Mouse (Mus musculus) kidney, embryonic 16.5 days (tissue): Measurements from ENCODE around the gene Fer. TPM values are rescaled to one million over a fixed set of nuclear protein-coding genes. Genes with fewer than 3 reads are reported as not detected.

ENCODE experiments used
- ATAC-seq: fragments of 200-750 bp; cut with Nextera tagmentation; 2 replicates; pipeline ENCODE4 v1.8.0; 2017; ENCODE audit warnings: moderate TSS enrichment; ENCODE audit not compliant: low FRiP score, low TSS enrichment
- H3K27ac ChIP-seq: fragments of 300-500 bp; sonication (generic); 2 replicates; pipeline ENCODE4 v1.5.1; 2014; ENCODE audit warnings: low read length
- H3K27me3 ChIP-seq: fragments of 300-500 bp; sonication (generic); 2 replicates; pipeline ENCODE4 v1.6.1; 2014; ENCODE audit warnings: low read length, control low read depth, mixed read lengths; ENCODE audit not compliant: insufficient read depth
- H3K36me3 ChIP-seq: fragments of 300-500 bp; sonication (generic); 2 replicates; pipeline ENCODE4 v1.6.1; 2014; ENCODE audit warnings: low read length, control low read depth, mixed read lengths; ENCODE audit not compliant: insufficient read depth
- H3K4me1 ChIP-seq: fragments of 300-500 bp; sonication (generic); 2 replicates; pipeline ENCODE4 v1.6.1; 2014; ENCODE audit warnings: low read length, control low read depth, mixed read lengths; ENCODE audit not compliant: insufficient read depth
- H3K4me2 ChIP-seq: fragments of 300-500 bp; sonication (generic); replicated peaks from 2 replicates; pipeline ENCODE4 v1.6.1; 2014; ENCODE audit warnings: low read depth, low read length
- H3K4me3 ChIP-seq: fragments of 300-500 bp; sonication (generic); 2 replicates; pipeline ENCODE4 v1.5.1; 2014; ENCODE audit warnings: mild to moderate bottlenecking, low read length
- H3K9ac ChIP-seq: fragments of 300-500 bp; sonication (generic); replicated peaks from 2 replicates; pipeline ENCODE4 v1.6.1; 2014; ENCODE audit warnings: low read length
- H3K9me3 ChIP-seq: fragments of 300-500 bp; sonication (generic); 2 replicates; pipeline ENCODE4 v1.6.1; 2016; ENCODE audit warnings: low read length, control low read depth
- WGBS: fragments of 180-500 bp; shearing (Covaris S2); extraction: QIAGEN DNeasy Blood & Tissue Kit; methylation state at CpG from one replicate; pipeline ENCODE4 v1.1.7; 2014; 5-methylcytosine and 5-hydroxymethylcytosine counted together
- polyA plus RNA-seq: library from polyadenylated mRNA; unstranded; fragments of >200 nt; fragmentation: Nextera tagmentation; extraction: Ambion mirVana; gene quantifications from 2 replicates; pipeline ENCODE4 v1.2.1, GENCODE M21; 2015

The Fer gene
- polyA plus RNA-seq, result 35.1 and 36.1 TPM in 2 replicates

GRCm38 (mm10) chr17:63863012-63863630 lies at the start of gene Fer:
Gene Fer, plus strand, starts transcription at chr17:63863062.
- Histone ChIP-seq H3K27ac (peak within 1 kb of the TSS; percentile 72), H3K9me3 (no peaks in the 10 kb centered on the region), H3K9ac (peak within 1 kb of the TSS; percentile 90), H3K4me2 (peak within 1 kb of the TSS; percentile 93), H3K27me3 (no peaks in the 10 kb centered on the region), H3K4me1 (peaks cover 15% of the 10 kb centered on the region), H3K36me3 (no peaks in the 10 kb centered on the region), H3K4me3 (peak within 1 kb of the TSS; percentile 96)
- under 1% methylated on average over 41 of the region's 41 CpGs for WGBS
- peak; percentile 63 for ATAC-seq

- H3K4me2 ChIP-seq, result no peak overlapping the region
- no peak for ATAC-seq
- H3K4me1 ChIP-seq, result no peaks in the 10 kb centered on the region
- no peak overlapping the region for H3K4me3 ChIP-seq
- no peaks in the 10 kb centered on the region for H3K9me3 ChIP-seq
- no peak overlapping the region for H3K27ac ChIP-seq
- H3K27me3 ChIP-seq, result no peaks in the 10 kb centered on the region
- WGBS, result 80% methylated on average over 6 of the region's 6 CpGs
- H3K9ac ChIP-seq, result no peak overlapping the region
- no peaks in the 10 kb centered on the region for H3K36me3 ChIP-seq
Observed at GRCm38 (mm10) chr17:63813552-63813951, 49.3 kb upstream of the Fer start.

GRCm38 (mm10) chr17:63818444-63819027 lies 44.3 kb upstream of the Fer start:
- Histone ChIP-seq H3K4me3 (no peak overlapping the region), H3K27me3 (no peaks in the 10 kb centered on the region), H3K4me1 (no peaks in the 10 kb centered on the region), H3K9me3 (no peaks in the 10 kb centered on the region), H3K36me3 (no peaks in the 10 kb centered on the region), H3K27ac (no peak overlapping the region), H3K9ac (no peak overlapping the region), H3K4me2 (no peak overlapping the region)
- WGBS, result 85% methylated on average over 10 of the region's 10 CpGs
- ATAC-seq, result no peak

- H3K9me3 ChIP-seq, result no peaks in the 10 kb centered on the region
- no peak overlapping the region for H3K4me3 ChIP-seq
- no peaks in the 10 kb centered on the region for H3K27me3 ChIP-seq
- WGBS, result 96% methylated on average over 4 of the region's 4 CpGs
- no peak overlapping the region for H3K27ac ChIP-seq
- no peak overlapping the region for H3K4me2 ChIP-seq
- no peaks in the 10 kb centered on the region for H3K36me3 ChIP-seq
- no peak overlapping the region for H3K9ac ChIP-seq
- no peaks in the 10 kb centered on the region for H3K4me1 ChIP-seq
- ATAC-seq, result no peak
Observed at GRCm38 (mm10) chr17:63824141-63824540, 38.7 kb upstream of the Fer start.

- 92% methylated on average over 8 of the region's 8 CpGs for WGBS
- Histone ChIP-seq H3K9ac (no peak overlapping the region), H3K27me3 (no peaks in the 10 kb centered on the region), H3K36me3 (no peaks in the 10 kb centered on the region), H3K4me1 (no peaks in the 10 kb centered on the region), H3K9me3 (no peaks in the 10 kb centered on the region), H3K4me3 (no peak overlapping the region), H3K4me2 (no peak overlapping the region), H3K27ac (no peak overlapping the region)
- no peak for ATAC-seq
Observed at GRCm38 (mm10) chr17:63826196-63826595, 36.7 kb upstream of the Fer start.

- WGBS, result 78% methylated on average over 7 of the region's 7 CpGs
- Histone ChIP-seq H3K9ac (no peak overlapping the region), H3K4me3 (no peak overlapping the region), H3K4me2 (no peak overlapping the region), H3K4me1 (no peaks in the 10 kb centered on the region), H3K27me3 (no peaks in the 10 kb centered on the region), H3K27ac (no peak overlapping the region), H3K36me3 (no peaks in the 10 kb centered on the region), H3K9me3 (no peaks in the 10 kb centered on the region)
- ATAC-seq, result no peak
Observed at GRCm38 (mm10) chr17:63826767-63827166, 36.1 kb upstream of the Fer start.

GRCm38 (mm10) chr17:63828561-63829332 lies 34.1 kb upstream of the Fer start:
- Histone ChIP-seq H3K27ac (no peak overlapping the region), H3K4me2 (no peak overlapping the region), H3K27me3 (no peaks in the 10 kb centered on the region), H3K4me3 (no peak overlapping the region), H3K9me3 (no peaks in the 10 kb centered on the region), H3K4me1 (no peaks in the 10 kb centered on the region), H3K9ac (no peak overlapping the region), H3K36me3 (no peaks in the 10 kb centered on the region)
- no peak for ATAC-seq
- 46% methylated on average over 5 of the region's 5 CpGs for WGBS

GRCm38 (mm10) chr17:63831550-63831949 lies 31.3 kb upstream of the Fer start:
- no peaks in the 10 kb centered on the region for H3K36me3 ChIP-seq
- no peaks in the 10 kb centered on the region for H3K9me3 ChIP-seq
- no peak overlapping the region for H3K27ac ChIP-seq
- H3K4me2 ChIP-seq, result no peak overlapping the region
- WGBS, result 74% methylated on average over 4 of the region's 4 CpGs
- H3K4me1 ChIP-seq, result no peaks in the 10 kb centered on the region
- no peak overlapping the region for H3K9ac ChIP-seq
- no peak for ATAC-seq
- no peaks in the 10 kb centered on the region for H3K27me3 ChIP-seq
- H3K4me3 ChIP-seq, result no peak overlapping the region

GRCm38 (mm10) chr17:63836223-63836622 lies 26.6 kb upstream of the Fer start:
- Histone ChIP-seq H3K9me3 (0 out of 2 replicates have a peak, but pooled peaks cover 2% of the 10 kb centered on the region), H3K36me3 (no peaks in the 10 kb centered on the region), H3K4me3 (no peak overlapping the region), H3K4me2 (no peak overlapping the region), H3K27me3 (no peaks in the 10 kb centered on the region), H3K27ac (no peak overlapping the region), H3K9ac (no peak overlapping the region), H3K4me1 (no peaks in the 10 kb centered on the region)
- ATAC-seq, result no peak
- WGBS, result 91% methylated on average over 2 of the region's 2 CpGs

- Histone ChIP-seq H3K4me3 (no peak overlapping the region), H3K4me1 (no peaks in the 10 kb centered on the region), H3K27me3 (no peaks in the 10 kb centered on the region), H3K36me3 (no peaks in the 10 kb centered on the region), H3K27ac (no peak overlapping the region), H3K4me2 (no peak overlapping the region), H3K9me3 (0 out of 2 replicates have a peak, but pooled peaks cover 2% of the 10 kb centered on the region), H3K9ac (no peak overlapping the region)
- ATAC-seq, result no peak
- WGBS, result 88% methylated on average over 8 of the region's 8 CpGs
Observed at GRCm38 (mm10) chr17:63836641-63837040, 26.2 kb upstream of the Fer start.
